Mouse (Mus musculus): ENCODE results near the gene Sirt7. TPM values are rescaled to one million over a fixed set of nuclear protein-coding genes. Genes with fewer than 3 reads are reported as not detected.

Gene Sirt7
- total and polyA plus RNA-seq, 3 experiments, result 72.3 to 78.2 TPM; not detected in 1

DNA sequence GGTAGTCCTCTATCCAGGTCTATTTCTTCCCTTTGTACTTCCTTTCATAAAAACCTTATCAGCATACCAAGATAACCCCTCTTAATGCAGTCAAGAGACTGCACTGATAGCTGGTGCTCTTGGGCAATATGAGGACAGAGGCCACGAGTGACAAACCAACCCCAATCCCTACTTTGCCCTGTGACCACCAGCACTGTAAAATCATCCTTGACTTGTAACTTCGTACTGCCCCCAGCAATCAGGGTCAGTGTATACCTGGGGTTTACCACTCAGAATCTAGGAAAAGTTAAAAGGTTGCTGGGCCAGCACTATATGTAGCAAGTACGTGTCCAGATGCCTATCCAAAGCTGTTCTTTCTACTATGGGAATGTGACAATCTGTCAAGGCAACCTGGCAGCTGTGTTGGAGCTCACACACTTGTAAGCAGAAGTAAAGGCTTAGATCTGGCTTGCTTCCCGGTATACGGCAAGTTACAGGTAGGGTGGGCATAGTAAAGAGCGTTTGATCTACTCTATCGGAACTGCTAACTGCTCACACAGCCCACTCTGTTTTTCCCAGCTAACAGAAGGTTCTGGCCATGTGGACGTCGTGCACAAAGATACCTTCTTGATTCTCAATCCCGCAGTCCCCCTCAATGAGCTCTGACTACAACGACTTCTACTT lies 53.2 kb downstream of the Sirt7 start:
- H3K4me1 ChIP-seq (ENCODE audit: control insufficient read depth in 1 of 2, insufficient read depth in 2 of 2, low read length in 2 of 2), result peaks cover 5 to 16% of the 10 kb centered on the region in 2 experiments

DNA sequence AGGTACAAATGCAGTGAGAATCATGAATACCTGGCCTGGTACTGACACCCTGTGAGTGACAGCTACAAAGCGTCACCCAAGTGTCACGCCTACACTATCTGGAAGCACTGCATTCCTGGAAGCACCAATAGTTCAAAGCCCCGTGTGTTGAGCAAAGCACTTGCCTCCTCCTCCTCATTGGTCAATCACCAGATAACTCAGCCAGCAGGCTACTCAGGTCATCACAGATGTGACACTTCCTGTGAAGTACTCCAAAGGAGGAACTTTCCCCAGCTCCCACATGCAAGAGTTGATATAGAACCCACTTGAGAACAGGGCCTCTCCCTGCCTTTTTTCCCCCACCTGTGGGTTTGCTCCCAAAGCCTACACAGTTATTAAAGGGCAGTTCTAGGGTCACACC lies 53.9 kb downstream of the Sirt7 start:
- DNase-seq (ENCODE audit: low read depth, low spot score), result peak; percentile 85
- H3K4me1 ChIP-seq (ENCODE audit: control insufficient read depth in 1 of 2, insufficient read depth in 2 of 2, low read length in 2 of 2), result peaks cover 5 to 16% of the 10 kb centered on the region in 2 experiments

More for the DNA sequence above, 53.2 kb downstream of the Sirt7 start:
- H3K27ac ChIP-seq (ENCODE audit: control insufficient read depth, low read depth, low read length), result peak overlapping the region; percentile 70
- peak overlapping the region; percentile 81 for H3K9ac ChIP-seq (ENCODE audit: control insufficient read depth, low read depth, low read length, poor library complexity, severe bottlenecking)
- no peaks in the 10 kb centered on the region for H3K9me3 ChIP-seq (replicated peaks; ENCODE audit: insufficient read depth, low read length)
- peak; percentile 77 for DNase-seq (ENCODE audit: low read depth, low spot score)
- peak overlapping the region; percentile 85 to 94 for H3K4me3 ChIP-seq (ENCODE audit: control insufficient read depth in 1 of 2, insufficient read depth in 1 of 2, low read depth in 2 of 2, low read length in 2 of 2)
- no peaks in the 10 kb centered on the region for H3K27me3 ChIP-seq (ENCODE audit: control insufficient read depth in 1 of 2, insufficient read depth in 2 of 2, low read length in 2 of 2)
- peaks cover 44% of the 10 kb centered on the region for H3K79me2 ChIP-seq (ENCODE audit: control insufficient read depth, insufficient read depth, low read length, poor library complexity)
- TF ChIP-seq TAL1 (IDR thresholded peaks at IDR 0.05; ENCODE audit: low read length) (no peak), ZNF384 (IDR thresholded peaks at IDR 0.05; ENCODE audit: low read depth, low read length) (no peak), MXI1 (IDR thresholded peaks at IDR 0.05; ENCODE audit: low read depth, low read length) (no peak; the same call in 1 of the 2 replicates), MYB (IDR thresholded peaks at IDR 0.05; ENCODE audit: low read depth, low read length) (no peak), CHD1 (IDR thresholded peaks at IDR 0.05; ENCODE audit: low read depth, low read length) (0 out of 2 replicates have a peak, but pooled peaks have one; percentile 84), ETS1 (IDR thresholded peaks at IDR 0.05; ENCODE audit: low read depth, low read length) (no peak), GATA1 (IDR thresholded peaks at IDR 0.05; ENCODE audit: low read depth, low read length) (peak; percentile 80), NELFE (IDR thresholded peaks at IDR 0.05; ENCODE audit: low read depth, low read length) (no peak), NRF1 (IDR thresholded peaks at IDR 0.05; ENCODE audit: insufficient read depth, low read depth, low read length, poor library complexity, severe bottlenecking) (no peak), MAX (IDR thresholded peaks at IDR 0.05; ENCODE audit: low read length) (peak; percentile 52), E2F4 (IDR thresholded peaks at IDR 0.05; ENCODE audit: borderline replicate concordance, low read depth, low read length) (no peak), UBTF (IDR thresholded peaks at IDR 0.05; ENCODE audit: borderline replicate concordance, insufficient read depth, low read depth, low read length) (no peak), MYC (IDR thresholded peaks at IDR 0.05; ENCODE audit: low read depth, low read length) (peak; percentile 45; the same call in 1 of the 2 replicates), SIN3A (IDR thresholded peaks at IDR 0.05; ENCODE audit: low read length) (peak; percentile 71), POLR2AphosphoS2 (IDR thresholded peaks at IDR 0.05; ENCODE audit: low read length) (no peak), MAFK (IDR thresholded peaks at IDR 0.05; ENCODE audit: borderline replicate concordance, low read depth, low read length) (no peak), POLR2AphosphoS5 (IDR thresholded peaks at IDR 0.05; ENCODE audit: borderline replicate concordance, low read depth, low read length) (no peak), TBP (IDR thresholded peaks at IDR 0.05; ENCODE audit: low read depth, low read length) (no peak), SMC3 (IDR thresholded peaks at IDR 0.05; ENCODE audit: low read depth, low read length) (no peak)
- H3K36me3 ChIP-seq (ENCODE audit: control insufficient read depth in 1 of 2, insufficient read depth in 2 of 2, low read length in 2 of 2), result peaks cover 16 to 28% of the 10 kb centered on the region in 2 experiments

More for the DNA sequence above, 53.9 kb downstream of the Sirt7 start:
- peaks cover 44% of the 10 kb centered on the region for H3K79me2 ChIP-seq (ENCODE audit: control insufficient read depth, insufficient read depth, low read length, poor library complexity)
- H3K27me3 ChIP-seq (ENCODE audit: control insufficient read depth in 1 of 2, insufficient read depth in 2 of 2, low read length in 2 of 2), result no peaks in the 10 kb centered on the region
- H3K4me3 ChIP-seq (ENCODE audit: control insufficient read depth in 1 of 2, insufficient read depth in 1 of 2, low read depth in 2 of 2, low read length in 2 of 2), result peak overlapping the region; percentile 85 to 94
- peak overlapping the region; percentile 70; the same call in 1 of the 2 replicates for H3K27ac ChIP-seq (ENCODE audit: control insufficient read depth, low read depth, low read length)
- no peaks in the 10 kb centered on the region for H3K9me3 ChIP-seq (replicated peaks; ENCODE audit: insufficient read depth, low read length)
- TF ChIP-seq TBP (IDR thresholded peaks at IDR 0.05; ENCODE audit: low read depth, low read length) (peak; percentile 54; the same call in 1 of the 2 replicates), USF2 (IDR thresholded peaks at IDR 0.05; ENCODE audit: borderline replicate concordance in 1 of 2, insufficient read depth in 1 of 2, low read depth in 1 of 2, low read length in 2 of 2) (no peak), GATA1 (IDR thresholded peaks at IDR 0.05; ENCODE audit: low read depth, low read length) (peak; percentile 51; the same call in 1 of the 2 replicates), ZNF384 (IDR thresholded peaks at IDR 0.05; ENCODE audit: low read depth, low read length) (no peak), MYC (IDR thresholded peaks at IDR 0.05; ENCODE audit: low read depth, low read length) (0 out of 2 replicates have a peak, but pooled peaks have one; percentile 34), RCOR1 (IDR thresholded peaks at IDR 0.05; ENCODE audit: low read depth, low read length) (no peak), ZC3H11A (IDR thresholded peaks at IDR 0.05; ENCODE audit: low read depth, low read length) (no peak), POLR2A (IDR thresholded peaks at IDR 0.05; ENCODE audit: control insufficient read depth in 1 of 2, insufficient read depth in 1 of 2, low read depth in 1 of 2, low read length in 2 of 2, poor library complexity in 1 of 2) (peak in 1 of 2 experiments; percentile 52; a peak in 1 of 4 replicates), SMC3 (IDR thresholded peaks at IDR 0.05; ENCODE audit: low read depth, low read length) (no peak), UBTF (IDR thresholded peaks at IDR 0.05; ENCODE audit: borderline replicate concordance, insufficient read depth, low read depth, low read length) (no peak), MAX (IDR thresholded peaks at IDR 0.05; ENCODE audit: low read length) (peak; percentile 58; the same call in 1 of the 2 replicates), HCFC1 (IDR thresholded peaks at IDR 0.05; ENCODE audit: low read depth, low read length) (0 out of 2 replicates have a peak, but pooled peaks have one; percentile 45), MYB (IDR thresholded peaks at IDR 0.05; ENCODE audit: low read depth, low read length) (no peak)
- H3K36me3 ChIP-seq (ENCODE audit: control insufficient read depth in 1 of 2, insufficient read depth in 2 of 2, low read length in 2 of 2), result peaks cover 22 to 28% of the 10 kb centered on the region in 2 experiments
- H3K9ac ChIP-seq (ENCODE audit: control insufficient read depth, low read depth, low read length, poor library complexity, severe bottlenecking), result peak overlapping the region; percentile 81

Data from MEL (cell line).